10 mouse cellular contexts compared by ENCODE assay signal in the genomic region with DNA sequence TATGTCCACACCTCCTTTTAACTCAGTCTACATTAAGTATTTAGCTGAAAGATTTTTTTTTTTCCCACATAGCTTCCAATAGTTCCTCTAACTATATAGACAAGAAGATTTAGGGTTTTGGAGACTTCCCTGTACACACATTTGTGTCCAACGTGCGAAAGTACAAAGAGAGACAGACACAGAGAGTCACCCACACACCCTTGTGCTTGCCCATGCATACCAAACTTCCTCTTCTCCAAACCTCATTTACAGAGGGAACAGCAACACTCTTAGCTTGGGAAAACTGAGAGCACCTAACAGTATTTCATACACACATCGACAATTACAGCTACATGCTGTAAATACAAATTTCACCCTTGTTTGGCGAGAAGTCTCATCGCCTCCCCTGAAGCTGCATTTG.
"Had no signal": no experiment of that assay in that cellular context is flagged by ENCODE, and none has a peak within 500 bp of the region (broad histone marks: within the 10 kb centered on the region; RNA-seq: fewer than 3 reads in every experiment).

No protein-coding gene starts in this region.

- DNase-seq: retina, postnatal 1 day; right cerebral cortex, postnatal 25 days; right cerebral cortex, postnatal 4 days; spleen, adult 18-20 months; thymus, adult 18-20 months; thymus, adult 2 months; thymus, postnatal 14 days; thymus, postnatal 25 days; thymus, postnatal 36 days; thymus, postnatal 4 days had no signal
